Mouse (Mus musculus) neutrophil, adult 5-6 weeks (primary cell): ENCODE results near the gene Sphk1. TPM values are rescaled to one million over a fixed set of nuclear protein-coding genes. Genes with fewer than 3 reads are reported as not detected.
"Not testable (repeated sequence)": the region's sequence is repeated elsewhere in the genome, so short reads cannot be mapped to it uniquely, and the experiment has no call there.

Experiments used
- ATAC-seq: fragments of 151-379, 151-347 bp; 2 replicates; pipeline ENCODE4 v1.8.0; 2017; ENCODE audit warnings: mild to moderate bottlenecking, moderate TSS enrichment; ENCODE audit not compliant: insufficient number of reproducible peaks, poor library complexity, low FRiP score, severe bottlenecking; ENCODE audit errors: extremely low read depth
- total RNA-seq: library from RNA; stranded (forward); fragments of 200-1000 nt; gene quantifications from 2 replicates; pipeline ENCODE4 v1.2.3, GENCODE M21; 2017

The Sphk1 gene
- not detected in 2 replicates for total RNA-seq

- no peak for ATAC-seq
Measured at GRCm38 (mm10) chr11:116530187-116531147, at the start of gene Sphk1. Gene Sphk1 (plus strand): TSS chr11:116530925.

- ATAC-seq: no peak
Measured at GRCm38 (mm10) chr11:116480975-116481374, 49.8 kb upstream of the Sphk1 start.

- ATAC-seq: no peak
Measured at GRCm38 (mm10) chr11:116481776-116482175, 48.9 kb upstream of the Sphk1 start.

GRCm38 (mm10) chr11:116484261-116484660 lies 46.5 kb upstream of the Sphk1 start:
- no peak for ATAC-seq

- ATAC-seq: no peak
Measured at GRCm38 (mm10) chr11:116488207-116488606, 42.5 kb upstream of the Sphk1 start.

- no peak for ATAC-seq
Measured at GRCm38 (mm10) chr11:116488693-116489375, 41.9 kb upstream of the Sphk1 start.

- no peak for ATAC-seq
Measured at GRCm38 (mm10) chr11:116489771-116490231, 40.9 kb upstream of the Sphk1 start.

GRCm38 (mm10) chr11:116490232-116491107 lies 40.3 kb upstream of the Sphk1 start:
- peak; percentile 70 for ATAC-seq

- ATAC-seq: no peak
Measured at GRCm38 (mm10) chr11:116491338-116491737, 39.4 kb upstream of the Sphk1 start.

GRCm38 (mm10) chr11:116492507-116492906 lies 38.2 kb upstream of the Sphk1 start:
- ATAC-seq: not testable (repeated sequence)

- ATAC-seq: no peak
Measured at GRCm38 (mm10) chr11:116493191-116493590, 37.5 kb upstream of the Sphk1 start.

- peak; percentile 62 for ATAC-seq
Measured at GRCm38 (mm10) chr11:116493795-116494252, 36.9 kb upstream of the Sphk1 start, which contains the start of gene Prpsap1. Gene Prpsap1 (minus strand): TSS chr11:116494202.

- no peak for ATAC-seq
Measured at GRCm38 (mm10) chr11:116494474-116495174, 36.1 kb upstream of the Sphk1 start.

GRCm38 (mm10) chr11:116497313-116497712 lies 33.4 kb upstream of the Sphk1 start:
- no peak for ATAC-seq

GRCm38 (mm10) chr11:116498596-116498995 lies 32.1 kb upstream of the Sphk1 start:
- ATAC-seq: no peak

GRCm38 (mm10) chr11:116499018-116499417 lies 31.7 kb upstream of the Sphk1 start:
- no peak for ATAC-seq

GRCm38 (mm10) chr11:116501005-116501746 lies 29.5 kb upstream of the Sphk1 start:
- ATAC-seq: no peak
